Mouse (Mus musculus): Measurements from ENCODE around the gene Gnai2. TPM values are rescaled to one million over a fixed set of nuclear protein-coding genes. Genes with fewer than 3 reads are reported as not detected.

Gene Gnai2
- polyA plus RNA-seq, 1 experiment = 499 TPM

- Histone ChIP-seq H3K4me2 (ENCODE audit: low read depth) (peak overlapping the region; percentile 96), H3K4me3 (peak overlapping the region; percentile 26), H3K79me2 (ENCODE audit: control insufficient read depth, insufficient read depth) (no peaks in the 10 kb centered on the region), H3K27me3 (ENCODE audit: control insufficient read depth, insufficient read depth, insufficient read length) (no peaks in the 10 kb centered on the region), H3K36me3 (ENCODE audit: control insufficient read depth, insufficient read depth) (no peaks in the 10 kb centered on the region), H3ac (ENCODE audit: control insufficient read depth, insufficient read length) (no peak overlapping the region)
- TF ChIP-seq TCF12 (IDR thresholded peaks at IDR 0.05; ENCODE audit: insufficient read depth, poor library complexity, severe bottlenecking) (no peak), POLR2AphosphoS2 (IDR thresholded peaks at IDR 0.05; ENCODE audit: insufficient read length, low read depth) (no peak), E2F4 (IDR thresholded peaks at IDR 0.05; ENCODE audit: insufficient read depth) (no peak), MAX (IDR thresholded peaks at IDR 0.05; ENCODE audit: low read depth) (no peak), REST (IDR thresholded peaks at IDR 0.05; ENCODE audit: insufficient read depth, insufficient read length) (no peak), SRF (IDR thresholded peaks at IDR 0.05; ENCODE audit: control insufficient read depth, insufficient read length, low read depth) (no peak)
These were observed 8.5 kb upstream of the Gnai2 start for GRCm38 (mm10) chr9:107643544-107644214.

GRCm38 (mm10) chr9:107641666-107642065 is 6.5 kb upstream of the Gnai2 start:
- Histone ChIP-seq H3K4me2 (ENCODE audit: low read depth) (no peak overlapping the region), H3K79me2 (ENCODE audit: control insufficient read depth, insufficient read depth) (no peaks in the 10 kb centered on the region), H3K4me3 (no peak overlapping the region), H3K27me3 (ENCODE audit: control insufficient read depth, insufficient read depth, insufficient read length) (no peaks in the 10 kb centered on the region), H3K36me3 (ENCODE audit: control insufficient read depth, insufficient read depth) (no peaks in the 10 kb centered on the region), H3ac (ENCODE audit: control insufficient read depth, insufficient read length) (no peak overlapping the region)
- no peak for TF ChIP-seq USF1 (IDR thresholded peaks at IDR 0.05; ENCODE audit: low read depth)
- no peak for TF ChIP-seq REST (IDR thresholded peaks at IDR 0.05; ENCODE audit: insufficient read depth, insufficient read length)
- no peak for TF ChIP-seq MYOG (IDR thresholded peaks at IDR 0.05; ENCODE audit: control insufficient read depth in 1 of 3, insufficient read depth in 1 of 3, insufficient read length in 2 of 3, low read depth in 2 of 3)
- TF ChIP-seq POLR2A (IDR thresholded peaks at IDR 0.05; ENCODE audit: insufficient read length, low read depth) = no peak
- TF ChIP-seq MYOD1 (IDR thresholded peaks at IDR 0.05; ENCODE audit: control insufficient read depth in 1 of 3, insufficient read length in 2 of 3, low read depth in 2 of 3) = no peak
- no peak for TF ChIP-seq TCF3 (IDR thresholded peaks at IDR 0.05; ENCODE audit: insufficient read length, low read depth)
- TF ChIP-seq E2F4 (IDR thresholded peaks at IDR 0.05; ENCODE audit: insufficient read depth) = no peak
- TF ChIP-seq TCF12 (IDR thresholded peaks at IDR 0.05; ENCODE audit: insufficient read depth, poor library complexity, severe bottlenecking) = no peak
- no peak for TF ChIP-seq CEBPB (IDR thresholded peaks at IDR 0.05; ENCODE audit: insufficient read depth, poor library complexity, severe bottlenecking)

- Histone ChIP-seq H3K36me3 (ENCODE audit: control insufficient read depth, insufficient read depth) (no peaks in the 10 kb centered on the region), H3K4me2 (ENCODE audit: low read depth) (no peak overlapping the region), H3K4me3 (no peak overlapping the region), H3K79me2 (ENCODE audit: control insufficient read depth, insufficient read depth) (no peaks in the 10 kb centered on the region), H3ac (ENCODE audit: control insufficient read depth, insufficient read length) (no peak overlapping the region), H3K27me3 (ENCODE audit: control insufficient read depth, insufficient read depth, insufficient read length) (no peaks in the 10 kb centered on the region)
- no peak for TF ChIP-seq POLR2A (IDR thresholded peaks at IDR 0.05; ENCODE audit: insufficient read length, low read depth)
- TF ChIP-seq MYOG (IDR thresholded peaks at IDR 0.05; ENCODE audit: control insufficient read depth in 1 of 3, insufficient read depth in 1 of 3, insufficient read length in 2 of 3, low read depth in 2 of 3) = peak in 1 of 3 experiments; percentile 33
These were observed 5.1 kb upstream of the Gnai2 start for GRCm38 (mm10) chr9:107640257-107640772.

- no peak overlapping the region for H3K4me2 ChIP-seq (ENCODE audit: low read depth)
- no peak overlapping the region for H3K4me3 ChIP-seq
- H3K27me3 ChIP-seq (ENCODE audit: control insufficient read depth, insufficient read depth, insufficient read length) = no peaks in the 10 kb centered on the region
- no peaks in the 10 kb centered on the region for H3K36me3 ChIP-seq (ENCODE audit: control insufficient read depth, insufficient read depth)
- peaks cover 29% of the 10 kb centered on the region for H3K79me2 ChIP-seq (ENCODE audit: control insufficient read depth, insufficient read depth)
- TF ChIP-seq TCF3 (IDR thresholded peaks at IDR 0.05; ENCODE audit: insufficient read length, low read depth) = no peak
- TF ChIP-seq MYOD1 (IDR thresholded peaks at IDR 0.05; ENCODE audit: control insufficient read depth in 1 of 3, insufficient read length in 2 of 3, low read depth in 2 of 3) = no peak
- TF ChIP-seq E2F4 (IDR thresholded peaks at IDR 0.05; ENCODE audit: insufficient read depth) = no peak
- TF ChIP-seq USF1 (IDR thresholded peaks at IDR 0.05; ENCODE audit: low read depth) = no peak
- TF ChIP-seq CEBPB (IDR thresholded peaks at IDR 0.05; ENCODE audit: insufficient read depth, poor library complexity, severe bottlenecking) = no peak
- TF ChIP-seq POLR2A (IDR thresholded peaks at IDR 0.05; ENCODE audit: insufficient read length, low read depth) = no peak
- no peak for TF ChIP-seq MYOG (IDR thresholded peaks at IDR 0.05; ENCODE audit: control insufficient read depth in 1 of 3, insufficient read depth in 1 of 3, insufficient read length in 2 of 3, low read depth in 2 of 3)
- TF ChIP-seq TCF12 (IDR thresholded peaks at IDR 0.05; ENCODE audit: insufficient read depth, poor library complexity, severe bottlenecking) = no peak
- no peak for TF ChIP-seq SRF (IDR thresholded peaks at IDR 0.05; ENCODE audit: control insufficient read depth, insufficient read length, low read depth)
- TF ChIP-seq MAX (IDR thresholded peaks at IDR 0.05; ENCODE audit: low read depth) = no peak
- TF ChIP-seq REST (IDR thresholded peaks at IDR 0.05; ENCODE audit: insufficient read depth, insufficient read length) = no peak
- no peak for TF ChIP-seq POLR2AphosphoS2 (IDR thresholded peaks at IDR 0.05; ENCODE audit: insufficient read length, low read depth)
- H3ac ChIP-seq (ENCODE audit: control insufficient read depth, insufficient read length) = no peak overlapping the region
These were observed 1.9 kb upstream of the Gnai2 start for GRCm38 (mm10) chr9:107637070-107637469.

All from myocyte (in vitro differentiated cells).